Mouse (Mus musculus): ENCODE data around the gene Als2cl.
A peak's percentile ranks its signal among the peaks of the same experiment; 100 is the strongest.

Als2cl gene

DNA sequence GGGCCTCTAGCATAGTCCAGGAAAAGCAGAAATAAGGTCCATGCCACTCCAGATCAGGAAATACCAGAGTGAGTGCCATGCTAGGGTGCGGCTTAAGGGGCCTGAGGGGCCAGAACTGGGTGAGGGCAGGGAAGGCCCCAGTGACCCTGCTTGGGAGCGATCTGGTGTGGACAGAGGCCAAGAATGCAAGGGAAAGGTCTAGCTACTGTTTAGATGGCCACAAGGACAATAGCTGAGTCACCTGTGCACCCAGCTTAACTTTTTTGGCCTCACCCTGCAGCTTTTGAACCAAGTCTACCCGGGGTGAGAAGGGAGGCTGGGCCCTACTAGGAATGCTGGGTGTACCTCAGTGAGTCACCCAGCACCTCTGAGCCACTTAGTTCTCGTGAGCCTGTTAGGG lies 1.1 kb downstream of the Als2cl start:
- DNase-seq (ENCODE audit: extremely low spot score) = no peak

DNA sequence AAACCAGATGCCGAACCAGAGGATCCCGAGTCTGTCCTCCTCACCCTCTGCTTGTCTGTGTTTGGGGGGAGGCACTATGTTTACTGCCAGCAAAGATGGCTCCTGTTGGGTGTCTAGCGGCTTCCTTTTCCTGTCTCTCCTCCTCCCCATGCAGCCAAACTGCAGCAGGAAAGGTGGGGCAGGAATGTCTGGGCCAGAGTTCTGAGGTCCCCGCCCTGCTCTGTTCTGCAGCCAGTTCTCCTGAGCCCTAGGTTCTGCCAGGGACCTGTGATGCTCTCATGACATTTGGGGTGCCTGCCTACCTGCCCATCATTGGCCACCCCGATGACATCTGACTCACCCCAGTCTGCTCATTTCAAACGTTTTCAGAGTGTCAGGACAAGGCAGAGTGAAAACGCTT lies 2.3 kb downstream of the Als2cl start:
- no peak for DNase-seq (ENCODE audit: extremely low spot score)

DNA sequence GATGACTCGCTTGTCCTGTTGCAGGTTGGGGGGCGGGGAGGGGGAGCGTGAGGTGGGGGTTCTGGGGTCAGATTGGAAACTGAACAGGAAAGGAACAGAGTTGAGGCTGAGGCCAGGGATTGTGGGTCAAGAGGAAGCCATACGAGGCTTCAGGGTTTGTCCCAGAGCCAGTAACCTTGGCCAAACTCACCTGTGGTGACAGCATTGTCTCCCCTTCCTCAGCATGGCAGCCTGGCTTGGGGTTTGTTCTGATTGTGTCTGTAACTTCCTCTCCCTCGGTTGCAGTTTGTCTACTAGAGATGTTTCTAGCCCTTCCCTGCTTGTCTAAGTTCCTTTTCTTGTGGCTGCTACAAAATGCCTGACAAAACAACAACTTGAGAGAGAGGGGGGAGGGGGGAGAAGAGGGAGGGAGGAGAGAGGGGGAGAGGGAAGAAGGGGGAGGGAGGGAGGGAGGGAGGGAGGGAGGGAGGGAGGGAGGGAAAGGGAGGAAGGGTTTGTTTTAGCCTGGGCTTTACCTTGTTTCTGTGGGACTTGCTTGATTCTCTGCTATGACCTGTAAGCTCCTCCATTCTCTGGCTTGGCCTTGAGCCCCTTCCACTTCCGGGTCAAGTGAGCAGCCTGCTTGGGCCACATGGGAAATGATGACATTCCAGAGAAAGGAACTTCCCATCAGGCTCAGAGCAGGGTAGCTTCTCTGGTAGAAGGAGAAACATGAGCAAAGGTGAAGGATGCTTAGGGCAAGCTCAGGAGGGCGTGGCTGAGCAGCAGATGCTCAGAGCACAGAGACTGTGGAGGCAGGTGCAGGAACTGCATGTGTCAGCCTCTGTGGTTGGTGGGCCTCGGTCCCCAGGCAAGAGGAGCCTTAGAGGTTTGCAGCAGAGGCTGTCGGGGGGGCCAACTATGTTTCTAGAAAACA lies 8.0 kb downstream of the Als2cl start:
- no peak for DNase-seq (ENCODE audit: extremely low spot score)

DNA sequence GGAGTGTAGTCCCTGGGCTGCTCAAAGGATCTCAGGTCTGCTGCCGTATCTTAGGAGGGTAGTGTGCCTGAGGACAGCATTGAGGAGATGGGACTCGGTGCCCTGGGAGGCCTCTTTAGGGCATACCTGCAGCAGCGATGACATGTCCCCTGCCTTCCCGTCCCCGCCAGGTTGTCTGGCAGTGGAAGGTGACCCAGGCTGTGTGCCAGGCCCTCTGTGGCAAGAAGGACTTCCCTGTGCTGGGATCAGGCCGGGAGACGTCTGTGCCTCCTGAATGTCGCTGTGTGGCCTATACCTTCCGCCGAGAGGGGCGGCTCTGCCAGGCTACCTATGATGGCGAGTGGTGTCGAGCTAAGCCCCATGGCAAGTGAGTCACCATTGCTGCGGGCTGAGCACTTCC lies 9.3 kb downstream of the Als2cl start:
- DNase-seq (ENCODE audit: extremely low spot score) = no peak

DNA sequence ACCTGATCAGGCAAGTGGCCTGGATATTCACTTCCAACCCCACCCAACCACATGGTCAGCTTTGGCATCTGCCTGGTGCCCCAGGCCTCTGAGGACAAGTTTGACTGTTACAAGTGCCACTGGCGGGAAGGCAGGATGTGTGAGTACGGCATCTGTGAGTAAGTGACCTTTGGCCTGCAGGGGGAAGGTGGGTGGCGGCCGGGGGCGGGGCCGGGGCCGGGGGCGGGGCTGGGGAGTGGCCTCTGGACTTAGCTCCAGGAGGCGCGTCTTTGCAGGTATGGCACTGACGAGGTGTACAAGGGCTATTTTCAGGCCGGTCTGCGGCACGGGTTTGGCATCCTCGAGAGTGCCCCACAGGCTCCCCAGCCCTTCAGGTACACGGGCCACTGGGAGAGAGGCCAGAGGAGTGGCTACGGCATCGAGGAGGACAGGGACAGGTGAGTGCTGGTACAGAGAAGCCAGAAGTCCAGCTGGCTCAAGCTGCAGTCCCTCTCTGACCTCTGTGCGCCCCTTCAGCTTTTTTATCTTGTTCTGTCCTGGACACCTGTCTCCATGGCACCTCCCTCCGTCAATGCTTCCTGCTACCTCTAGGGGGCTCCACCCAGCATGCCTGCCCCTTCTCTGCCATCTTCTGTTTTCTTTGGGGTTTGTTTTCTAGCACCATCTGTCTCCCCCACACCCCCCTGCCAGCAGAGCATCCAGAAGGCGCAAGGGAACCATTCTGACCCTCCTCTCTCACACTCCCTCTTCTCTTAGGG lies 10.5 kb downstream of the Als2cl start:
- DNase-seq (ENCODE audit: extremely low spot score) = peak; percentile 65

DNA sequence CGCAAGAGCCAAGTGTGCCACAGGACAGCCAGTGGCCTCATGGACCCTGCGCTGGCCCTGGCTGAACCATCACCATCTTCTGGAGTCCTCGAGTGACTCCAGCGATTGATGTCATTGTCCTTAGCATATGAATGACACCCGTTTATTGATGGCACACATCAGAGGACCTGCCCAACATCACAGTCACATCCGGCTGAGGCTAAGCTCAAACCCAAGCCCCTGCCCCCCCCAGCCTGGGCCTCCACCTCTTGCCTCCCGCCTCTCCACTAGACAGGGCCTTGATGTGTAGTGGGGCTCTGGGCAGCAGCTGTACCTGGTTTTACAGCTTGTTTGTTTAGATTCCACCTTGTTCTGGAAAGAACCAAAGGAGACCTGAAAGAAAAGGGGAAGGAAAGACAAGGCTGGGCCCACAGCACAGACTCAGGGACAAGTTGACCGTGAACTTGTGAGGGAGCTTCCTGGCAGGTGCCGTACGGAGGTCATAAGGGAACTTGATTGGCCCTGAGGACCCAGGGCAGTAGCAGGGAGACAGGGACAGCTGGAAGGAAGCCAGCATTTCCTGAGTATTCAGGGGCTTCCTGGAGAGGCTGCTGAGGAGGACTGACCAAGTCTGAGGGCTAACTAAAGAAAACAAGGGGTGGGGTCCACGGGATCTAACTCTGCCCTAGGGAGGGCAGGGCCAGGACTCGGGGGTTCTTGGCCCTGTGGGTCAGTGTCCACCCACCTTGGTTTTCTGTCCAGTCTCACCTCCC lies 11.6 kb downstream of the Als2cl start:
- DNase-seq (ENCODE audit: extremely low spot score) = no peak

DNA sequence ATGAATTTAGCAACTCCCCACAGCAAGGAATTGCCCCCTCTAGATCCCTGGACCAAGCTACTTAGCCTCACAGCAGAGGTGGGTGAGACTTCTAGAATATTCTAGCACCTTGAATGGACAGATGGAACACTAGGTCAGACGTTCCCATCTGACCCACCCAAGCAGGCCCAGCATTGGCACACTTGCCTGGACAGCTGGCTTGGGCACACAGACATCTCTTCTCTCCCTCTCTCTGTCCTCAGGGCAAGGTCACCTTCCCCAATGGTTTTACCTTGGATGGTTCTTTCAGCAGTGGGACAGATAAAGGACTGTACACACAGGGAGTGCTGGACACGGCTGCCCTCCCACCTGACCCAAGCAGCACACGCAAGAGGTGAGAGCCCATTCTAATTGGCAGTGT lies 12.9 kb downstream of the Als2cl start:
- no peak for DNase-seq (ENCODE audit: extremely low spot score)

DNA sequence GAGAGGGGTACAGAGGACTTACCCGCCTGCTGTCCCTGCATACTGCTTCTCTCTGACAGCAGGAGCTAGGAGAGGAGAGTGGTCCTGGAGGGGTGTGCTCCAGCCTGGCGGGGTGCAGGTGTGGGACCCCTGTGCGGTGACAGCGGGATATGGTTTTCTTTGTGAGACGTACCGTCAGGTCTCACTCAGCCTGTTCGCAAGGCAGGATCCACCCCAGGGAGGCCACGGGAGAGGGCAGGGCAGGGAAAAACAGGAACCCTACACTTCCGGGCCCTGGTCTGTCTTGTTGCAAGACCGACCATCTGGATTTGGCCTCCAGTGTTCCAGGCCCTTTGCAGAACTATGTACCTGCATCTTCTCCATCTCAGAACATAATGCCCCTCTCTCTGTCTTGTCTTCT lies 13.8 kb downstream of the Als2cl start:
- no peak for DNase-seq (ENCODE audit: extremely low spot score)

DNA sequence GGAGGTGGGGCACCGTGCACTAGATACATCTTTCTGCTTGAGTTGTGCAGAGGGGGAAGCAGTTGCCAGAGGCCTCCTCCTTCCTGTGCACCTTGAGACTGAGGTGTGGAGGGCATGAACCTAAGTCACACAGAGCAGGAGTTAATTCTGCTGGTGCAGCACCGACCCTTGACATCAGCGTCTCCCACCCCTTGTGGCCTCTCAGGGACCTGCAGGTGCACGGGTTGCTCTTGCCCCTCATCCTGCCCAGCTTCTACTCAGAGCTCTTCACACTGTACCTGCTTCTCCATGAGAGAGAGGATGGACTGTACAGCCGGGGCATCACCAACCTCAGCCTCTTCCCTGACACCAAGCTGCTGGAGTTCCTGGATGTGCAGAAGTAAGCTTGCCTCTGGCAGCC lies 15.8 kb downstream of the Als2cl start:
- DNase-seq (ENCODE audit: extremely low spot score) = no peak

DNA sequence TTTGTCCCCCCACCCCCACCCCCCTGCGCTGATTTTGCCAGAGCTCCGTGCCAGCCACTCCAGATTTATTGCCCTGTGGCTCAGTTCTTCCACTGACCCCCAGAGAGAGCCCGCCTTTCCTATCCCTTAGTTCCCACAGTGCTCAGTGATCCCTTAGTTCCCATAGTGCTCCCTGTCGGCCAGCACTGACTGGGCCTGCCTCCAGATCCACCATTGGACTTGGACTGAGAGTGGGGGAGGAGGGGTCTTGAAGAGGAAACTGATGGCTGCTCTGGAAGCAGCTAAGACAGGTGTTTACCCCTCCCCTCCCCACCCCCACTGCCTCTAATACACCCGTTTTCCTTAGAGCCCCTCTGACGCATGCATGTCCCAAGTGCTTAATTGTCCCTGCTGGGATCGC lies 16.3 kb downstream of the Als2cl start:
- no peak for DNase-seq (ENCODE audit: extremely low spot score)

DNA sequence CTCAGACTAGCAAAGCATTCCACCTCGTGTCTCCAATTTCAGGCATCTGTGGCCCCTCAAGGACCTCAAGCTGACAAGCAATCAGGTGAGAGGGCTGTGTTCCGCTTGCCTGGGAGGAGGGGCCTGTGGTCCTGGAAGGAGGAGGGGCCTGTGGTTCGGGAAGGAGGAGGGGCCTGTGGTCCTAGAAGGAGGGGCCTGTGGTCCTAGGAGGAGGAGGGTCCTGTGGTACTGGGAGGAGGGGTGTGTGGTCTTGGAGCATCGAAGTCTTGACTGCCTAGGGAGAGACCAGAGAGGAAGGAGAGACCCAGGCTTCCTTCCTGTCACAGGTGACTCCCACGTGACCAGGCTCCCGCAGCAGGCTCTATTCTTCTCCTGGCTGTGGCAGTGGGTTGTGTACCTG lies 16.9 kb downstream of the Als2cl start:
- peak; percentile 72 for DNase-seq (ENCODE audit: extremely low spot score)

DNA sequence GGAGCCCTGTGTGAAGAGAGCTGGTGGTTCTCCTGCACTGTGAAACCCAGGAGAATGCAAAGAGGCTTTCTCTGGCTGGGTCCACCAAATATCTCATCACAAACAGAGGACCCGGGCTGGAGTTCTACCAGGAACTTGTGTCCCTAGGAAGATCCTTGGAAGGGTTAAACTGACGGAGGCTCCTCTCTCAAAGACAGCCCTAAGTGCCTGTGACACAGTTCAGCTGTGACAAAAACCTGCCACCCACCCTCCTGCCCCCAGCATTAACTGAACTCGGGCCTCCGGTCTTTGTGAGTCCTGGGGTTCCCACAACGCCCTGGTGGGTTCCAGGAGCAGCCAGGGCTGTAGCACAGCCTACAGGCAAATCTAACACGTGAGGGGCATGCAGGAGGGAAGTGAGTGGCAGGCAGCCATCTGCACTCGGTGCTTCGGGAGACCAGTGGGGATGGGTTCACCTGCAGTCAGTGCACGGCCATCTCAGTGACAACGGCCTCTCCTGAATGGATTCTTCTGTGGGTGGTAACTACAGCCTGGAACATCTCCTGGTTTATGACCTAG lies 19.9 kb downstream of the Als2cl start:
- no peak for DNase-seq (ENCODE audit: extremely low spot score)

DNA sequence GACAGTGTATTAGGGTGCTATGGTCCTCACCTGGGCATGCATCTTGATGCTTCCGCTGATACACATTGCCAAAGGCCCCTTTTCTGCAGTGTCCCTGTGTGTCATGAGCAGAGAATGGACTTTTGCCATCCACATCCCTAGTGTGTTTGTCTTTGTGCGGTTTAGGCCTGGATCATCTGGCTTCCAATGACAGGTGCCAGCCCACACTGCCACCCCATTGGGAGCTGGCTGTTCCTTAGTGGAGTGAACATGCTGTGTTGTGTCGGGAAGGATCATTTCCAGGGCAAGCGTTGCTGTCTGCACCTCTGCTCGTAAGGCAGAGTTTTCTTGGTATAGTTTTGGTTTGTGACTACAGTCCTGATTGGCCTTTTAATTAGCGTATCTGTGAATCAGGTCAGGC lies 21.5 kb downstream of the Als2cl start:
- no peak for DNase-seq (ENCODE audit: extremely low spot score)

DNA sequence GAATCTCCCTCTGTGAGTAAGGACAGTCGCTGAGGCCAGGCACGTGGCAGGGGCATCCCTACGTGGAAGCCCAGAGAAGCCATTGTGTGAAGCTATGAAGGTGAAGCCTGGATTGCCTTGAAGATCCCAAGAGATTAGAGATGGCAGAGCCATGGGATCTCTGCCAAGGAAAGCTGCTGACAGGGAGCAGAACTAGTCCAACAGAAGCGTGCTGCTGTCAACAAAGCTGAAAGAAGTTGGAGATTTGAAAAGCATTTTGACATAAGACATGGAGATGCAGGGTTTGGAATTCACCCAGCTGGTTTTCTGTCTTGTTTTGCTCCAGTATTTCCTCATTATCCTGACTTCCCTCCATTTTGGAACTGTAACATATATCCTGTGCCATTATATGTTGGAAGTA lies 22.6 kb downstream of the Als2cl start:
- DNase-seq (ENCODE audit: extremely low spot score) = no peak

DNA sequence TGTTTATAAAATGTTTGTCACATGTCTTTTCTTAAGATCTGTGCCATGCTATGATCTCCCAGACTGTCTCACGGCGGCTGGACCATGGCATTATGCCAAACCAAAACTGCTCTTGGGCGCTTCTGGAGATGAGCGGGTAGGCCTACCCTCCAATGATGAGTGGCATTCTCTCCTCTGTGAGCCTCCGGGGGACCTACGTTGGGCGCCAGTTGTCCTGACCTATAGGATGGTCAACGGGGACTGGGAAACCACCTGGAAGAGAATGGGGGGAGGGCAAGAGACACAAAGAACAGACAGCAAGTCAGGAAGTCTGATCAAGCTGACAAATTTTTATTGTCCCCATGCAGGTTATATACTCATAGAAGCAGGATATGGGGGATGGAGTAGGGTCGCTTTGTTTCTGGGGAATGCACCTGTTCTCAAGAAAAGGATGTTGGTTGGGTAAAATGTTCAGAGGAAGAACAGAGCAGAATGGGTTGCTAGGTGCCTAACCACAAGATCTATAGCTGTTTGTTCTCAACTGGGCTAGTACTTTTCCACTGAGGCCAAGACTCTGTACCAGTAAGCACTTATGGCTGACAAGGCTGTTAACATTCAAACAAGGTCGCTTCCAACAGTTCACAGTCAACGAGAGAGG lies 27.6 kb downstream of the Als2cl start:
- no peak for DNase-seq (ENCODE audit: extremely low spot score)

DNA sequence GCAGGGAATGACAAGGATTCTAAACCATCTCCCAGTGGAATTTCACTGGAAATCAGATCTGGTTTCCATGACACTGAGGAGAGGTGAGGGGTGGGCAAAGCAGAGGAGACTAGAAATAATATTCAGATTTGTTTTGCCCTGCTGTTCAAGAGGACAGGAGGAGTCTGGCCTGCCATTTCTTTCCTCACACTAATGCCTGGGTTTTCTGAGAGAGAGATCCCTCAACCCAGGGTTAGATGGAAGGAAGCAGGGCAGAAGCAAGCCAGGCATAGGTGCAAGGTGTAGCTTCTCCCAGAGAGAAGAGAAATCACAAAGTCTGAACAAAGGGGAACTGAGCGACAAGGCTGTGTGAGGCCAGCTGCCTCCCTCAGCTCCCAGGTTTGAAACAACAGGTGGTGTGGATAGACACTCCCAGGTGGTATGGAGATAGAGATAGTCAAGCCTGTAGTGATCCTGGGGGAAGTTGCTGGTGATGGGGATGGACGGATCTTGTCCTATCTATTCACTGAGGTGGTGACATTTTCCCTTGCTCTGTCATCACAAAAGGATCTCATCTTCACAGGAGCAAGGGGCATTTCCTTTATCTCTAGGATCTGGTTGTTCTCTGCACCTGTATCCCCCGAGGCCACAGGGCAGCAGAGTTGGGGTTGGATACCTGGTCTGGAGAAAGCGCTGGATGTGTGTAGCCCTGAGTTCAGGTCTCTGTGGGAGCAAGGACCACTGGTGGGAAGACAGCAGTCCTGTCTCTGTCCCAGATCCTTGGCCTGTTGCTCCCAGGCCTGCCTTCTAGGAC lies 28.4 kb downstream of the Als2cl start:
- no peak for DNase-seq (ENCODE audit: extremely low spot score)

DNA sequence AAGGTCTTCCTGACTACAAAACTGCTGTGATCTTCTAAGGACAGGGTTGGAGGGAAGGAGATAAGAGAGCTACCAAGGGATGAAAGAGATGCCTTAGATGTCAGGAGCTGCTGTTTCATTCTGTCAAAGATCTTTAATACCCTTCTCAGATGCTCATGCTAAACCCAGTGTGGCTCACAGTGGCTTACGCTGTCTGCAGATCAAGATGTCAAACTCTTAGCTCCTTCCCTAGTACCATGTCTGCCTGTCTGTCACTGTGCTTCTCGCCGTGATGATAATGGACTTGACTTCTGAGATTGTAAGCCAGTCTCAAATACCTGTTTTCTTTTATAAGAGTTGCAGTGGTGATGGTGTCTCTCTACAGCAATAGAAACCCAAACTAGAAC lies 29.0 kb downstream of the Als2cl start:
- DNase-seq (ENCODE audit: extremely low spot score) = no peak

DNA sequence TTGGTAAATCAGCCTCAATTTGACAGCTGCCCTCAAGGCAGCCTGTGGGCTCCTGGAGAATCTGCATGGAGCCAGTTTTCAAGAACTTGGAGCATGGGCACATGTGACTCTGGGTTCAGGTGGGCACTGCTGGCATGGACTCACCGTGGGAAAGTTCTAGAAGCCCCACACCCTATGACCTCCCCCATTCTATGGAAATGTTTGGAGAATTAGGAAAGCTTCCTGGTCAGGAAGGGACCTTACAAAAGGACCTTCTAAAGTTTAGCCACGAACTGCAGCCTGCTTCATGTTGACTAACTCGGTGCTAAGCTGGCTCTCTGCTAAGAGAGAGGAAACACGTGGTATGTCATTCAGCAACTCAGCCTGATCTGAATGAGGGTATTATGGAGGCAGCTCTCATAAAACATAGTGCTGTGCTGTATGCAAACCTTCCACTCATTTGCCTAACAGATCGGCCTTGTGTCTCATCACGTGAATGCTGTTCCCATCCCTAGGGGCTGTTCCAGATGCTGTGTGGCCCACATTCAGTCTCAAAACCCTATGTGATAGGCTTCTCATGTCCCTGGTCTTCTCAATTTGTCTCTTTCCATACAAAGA lies 29.8 kb downstream of the Als2cl start:
- DNase-seq (ENCODE audit: extremely low spot score) = no peak

DNA sequence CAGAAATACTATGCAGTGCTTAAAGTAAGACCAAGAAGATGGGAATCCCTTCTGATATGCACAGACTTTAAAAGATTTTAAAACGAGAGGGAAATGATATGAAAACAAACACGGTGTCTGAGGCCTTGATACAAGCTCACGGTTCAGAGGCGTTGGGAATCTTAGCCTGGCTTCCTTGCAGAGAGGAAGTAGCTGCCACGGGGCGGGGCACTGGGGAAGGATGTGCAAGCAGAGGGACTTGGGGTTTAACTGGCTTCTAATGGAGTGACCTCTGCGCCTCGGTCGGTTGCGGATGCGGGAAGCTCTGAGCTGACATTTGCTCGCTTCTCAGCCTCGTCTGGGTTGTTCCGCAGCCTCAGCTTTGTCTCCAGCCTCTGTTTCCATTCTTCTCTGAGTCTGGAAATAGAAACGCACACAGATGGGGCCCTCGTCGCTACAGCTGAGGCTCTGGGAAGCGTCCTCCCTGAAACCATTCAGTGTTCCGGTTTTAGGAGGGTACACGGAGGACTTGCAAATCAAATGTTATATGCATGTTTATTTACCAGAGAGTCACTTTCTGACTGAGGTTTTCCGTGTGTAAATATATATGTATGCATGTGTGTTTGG lies 35.1 kb downstream of the Als2cl start:
- DNase-seq (ENCODE audit: extremely low spot score) = no peak

DNA sequence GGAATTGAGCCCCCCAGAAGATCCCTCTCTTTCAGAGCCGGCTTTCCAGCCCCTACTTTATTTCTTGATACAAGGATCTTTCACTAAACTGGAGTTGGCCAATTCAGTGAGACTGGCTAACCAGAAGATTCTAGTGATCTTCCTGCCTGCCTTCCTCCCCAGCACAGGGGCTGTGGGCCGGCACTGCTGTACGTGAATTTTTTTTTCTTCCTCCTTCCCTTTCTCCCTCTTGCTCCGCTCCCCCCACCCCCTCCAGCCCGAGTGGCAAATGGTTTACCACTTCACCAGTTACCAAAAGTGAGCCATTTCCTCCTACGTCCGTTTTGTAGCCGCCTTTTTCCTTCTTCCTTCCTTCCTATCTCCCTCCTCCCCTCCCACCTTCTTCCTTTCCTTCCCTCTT lies 35.8 kb downstream of the Als2cl start:
- no peak for DNase-seq (ENCODE audit: extremely low spot score)

Measured in embryo, embryonic 9.5 days (tissue).